Mouse (Mus musculus) heart, adult 2 months (tissue): ENCODE results near the gene Fn3krp.

Source experiments
- EP300 ChIP-seq: fragments of 200-500 bp; IDR thresholded peaks from 2 replicates; pipeline ENCODE4 v1.6.1; 2011; ENCODE audit warnings: low read depth, low read length, control low read depth; ENCODE audit not compliant: insufficient read depth
- POLR2A ChIP-seq: fragments of 200-500 bp; IDR thresholded peaks from 2 replicates; pipeline ENCODE4 v1.6.1; 2011; ENCODE audit warnings: mild to moderate bottlenecking, low read depth, low read length, control low read depth; ENCODE audit not compliant: insufficient read depth

GRCm38 (mm10) chr11:121467408-121467807 is 46.2 kb downstream of the Fn3krp start:
- TF ChIP-seq EP300 (no peak), POLR2A (no peak)
